Mouse (Mus musculus): Measurements from ENCODE around the gene Ciz1. TPM values are rescaled to one million over a fixed set of nuclear protein-coding genes. Genes with fewer than 3 reads are reported as not detected.

Ciz1 gene
- polyA plus RNA-seq, 1 experiment from 2014 or later = 46.9 TPM

DNA sequence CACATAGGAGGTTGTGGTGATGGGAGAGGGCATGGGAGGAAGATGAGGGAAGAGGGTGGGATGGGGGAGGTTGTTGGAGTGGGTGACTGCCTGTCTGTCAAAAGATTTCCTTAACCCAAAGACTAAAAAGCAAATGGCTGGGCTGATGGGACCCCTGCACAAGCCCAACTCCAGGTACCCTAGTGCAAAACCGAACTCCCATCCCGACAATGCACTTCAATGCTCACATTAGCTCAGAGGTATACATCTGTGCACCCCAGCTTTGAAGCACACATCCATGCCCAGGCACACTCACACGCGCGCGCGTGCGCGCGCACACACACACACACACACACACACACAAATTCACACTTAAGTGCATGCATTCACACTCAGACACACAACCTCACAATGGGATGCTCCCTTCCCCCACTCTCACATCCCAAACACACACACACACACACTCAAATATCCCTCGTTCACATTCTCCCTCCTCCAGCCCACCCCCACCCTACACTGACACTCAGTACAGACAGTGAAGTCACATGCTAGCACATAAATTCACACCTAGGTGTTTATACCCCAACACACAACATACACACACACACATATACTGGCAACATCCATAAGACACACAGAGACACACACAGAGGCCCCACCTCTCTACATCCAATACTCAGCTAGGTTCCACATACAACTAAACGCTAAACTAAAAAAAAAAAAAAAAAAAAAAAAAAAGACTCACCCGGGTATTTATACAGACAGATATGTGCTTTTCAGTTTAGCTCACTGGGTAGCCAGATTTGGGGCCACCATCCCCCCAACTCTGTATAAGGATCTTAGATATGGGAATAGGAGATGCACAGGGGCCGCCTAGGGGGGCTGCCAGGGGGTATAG, 33.2 kb upstream of the Ciz1 start:
- DNase-seq (ENCODE audit: low spot score, missing footprints) (peak; percentile 81), ATAC-seq (ENCODE audit: low FRiP score) (no peak)
- Histone ChIP-seq H3K4me2 (peak overlapping the region; percentile 37), H3K4me1 (ENCODE audit: control insufficient read depth, insufficient read depth, low read length) (peaks cover 28% of the 10 kb centered on the region), H3K27ac (ENCODE audit: low read depth, low read length) (no peak overlapping the region), H3K36me3 (ENCODE audit: control insufficient read depth, insufficient read depth, low read length) (no peaks in the 10 kb centered on the region), H3K27me3 (ENCODE audit: control insufficient read depth, insufficient read depth, low read length) (peaks cover 8% of the 10 kb centered on the region), H3K4me3 (ENCODE audit: low read depth, low read length) (no peak overlapping the region), H3K9ac (ENCODE audit: low read length) (no peak overlapping the region; the same call in 1 of the 2 replicates), H3K9me3 (ENCODE audit: control insufficient read depth, low read length) (no peaks in the 10 kb centered on the region)
- 76% methylated on average over 14 of the region's 14 CpGs for WGBS

DNA sequence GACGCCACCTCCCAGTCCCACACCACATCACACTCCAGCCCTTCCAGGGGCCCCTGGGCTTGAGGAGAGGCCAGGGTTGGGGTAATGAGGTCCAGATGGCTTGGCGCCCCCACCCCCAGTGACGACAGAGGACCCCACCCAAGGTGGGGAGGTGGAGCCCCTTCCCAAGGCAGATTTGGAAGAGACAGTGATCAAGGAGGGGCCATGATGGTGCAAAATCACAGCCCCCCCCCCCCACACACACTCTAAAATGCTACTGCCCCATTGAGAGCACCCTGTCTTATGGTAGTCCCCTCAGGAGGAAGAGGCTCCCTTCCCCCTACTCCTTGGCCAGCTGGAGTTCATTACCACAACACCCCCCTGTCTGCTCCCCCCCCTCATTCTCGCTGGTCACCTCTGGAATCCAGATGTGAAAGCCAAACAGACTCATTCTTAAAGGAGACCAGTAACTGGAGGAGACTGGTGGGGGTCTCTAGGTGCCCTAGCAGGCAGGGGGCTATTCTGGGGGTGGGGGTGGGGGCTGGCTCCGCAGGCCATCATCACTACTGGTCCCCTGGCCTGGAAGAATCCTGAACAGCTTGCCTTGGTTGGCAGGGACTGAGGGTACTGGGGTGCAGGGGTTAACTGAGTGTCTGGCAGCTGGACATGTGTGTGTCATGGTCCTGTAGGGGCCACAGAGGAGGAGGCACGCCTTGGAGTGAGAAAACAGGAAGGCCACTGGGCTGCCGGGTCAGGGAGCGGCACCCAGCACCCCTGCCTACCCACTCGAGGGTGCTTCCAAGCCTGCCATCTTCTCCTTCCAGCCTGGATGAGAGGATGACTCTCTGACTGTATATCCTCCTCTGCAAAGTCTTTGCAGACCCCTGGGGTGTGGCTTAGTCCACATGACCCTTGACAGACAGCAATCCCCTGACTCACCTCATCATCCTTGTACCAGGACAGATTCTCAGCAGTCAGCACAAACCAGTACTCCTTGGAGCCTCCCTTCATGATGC, 32.2 kb upstream of the Ciz1 start:
- 53% methylated on average over 9 of the region's 9 CpGs for WGBS
- H3K27me3 ChIP-seq (ENCODE audit: control insufficient read depth, insufficient read depth, low read length) = peaks cover 8% of the 10 kb centered on the region
- no peak overlapping the region for H3K9ac ChIP-seq (ENCODE audit: low read length)
- ATAC-seq (ENCODE audit: low FRiP score) = no peak
- H3K9me3 ChIP-seq (ENCODE audit: control insufficient read depth, low read length) = no peaks in the 10 kb centered on the region
- H3K36me3 ChIP-seq (ENCODE audit: control insufficient read depth, insufficient read depth, low read length) = no peaks in the 10 kb centered on the region
- H3K4me1 ChIP-seq (ENCODE audit: control insufficient read depth, insufficient read depth, low read length) = peaks cover 28% of the 10 kb centered on the region
- H3K4me3 ChIP-seq (ENCODE audit: low read depth, low read length) = no peak overlapping the region
- no peak for DNase-seq (ENCODE audit: low spot score, missing footprints)
- no peak overlapping the region for H3K27ac ChIP-seq (ENCODE audit: low read depth, low read length)
- H3K4me2 ChIP-seq = no peak overlapping the region

- Histone ChIP-seq H3K9me3 (ENCODE audit: control insufficient read depth, low read length) (no peaks in the 10 kb centered on the region), H3K4me3 (ENCODE audit: low read depth, low read length) (no peak overlapping the region), H3K9ac (ENCODE audit: low read length) (no peak overlapping the region), H3K4me2 (no peak overlapping the region), H3K36me3 (ENCODE audit: control insufficient read depth, insufficient read depth, low read length) (no peaks in the 10 kb centered on the region), H3K27ac (ENCODE audit: low read depth, low read length) (no peak overlapping the region), H3K27me3 (ENCODE audit: control insufficient read depth, insufficient read depth, low read length) (peaks cover 6% of the 10 kb centered on the region), H3K4me1 (ENCODE audit: control insufficient read depth, insufficient read depth, low read length) (peaks cover 24% of the 10 kb centered on the region)
- ATAC-seq (ENCODE audit: low FRiP score) = no peak
- 75% methylated on average over 11 of the region's 11 CpGs for WGBS
- no peak for DNase-seq (ENCODE audit: low spot score, missing footprints)
Observed at GRCm38 (mm10) chr2:32320721-32321120, 31.4 kb upstream of the Ciz1 start.

DNA sequence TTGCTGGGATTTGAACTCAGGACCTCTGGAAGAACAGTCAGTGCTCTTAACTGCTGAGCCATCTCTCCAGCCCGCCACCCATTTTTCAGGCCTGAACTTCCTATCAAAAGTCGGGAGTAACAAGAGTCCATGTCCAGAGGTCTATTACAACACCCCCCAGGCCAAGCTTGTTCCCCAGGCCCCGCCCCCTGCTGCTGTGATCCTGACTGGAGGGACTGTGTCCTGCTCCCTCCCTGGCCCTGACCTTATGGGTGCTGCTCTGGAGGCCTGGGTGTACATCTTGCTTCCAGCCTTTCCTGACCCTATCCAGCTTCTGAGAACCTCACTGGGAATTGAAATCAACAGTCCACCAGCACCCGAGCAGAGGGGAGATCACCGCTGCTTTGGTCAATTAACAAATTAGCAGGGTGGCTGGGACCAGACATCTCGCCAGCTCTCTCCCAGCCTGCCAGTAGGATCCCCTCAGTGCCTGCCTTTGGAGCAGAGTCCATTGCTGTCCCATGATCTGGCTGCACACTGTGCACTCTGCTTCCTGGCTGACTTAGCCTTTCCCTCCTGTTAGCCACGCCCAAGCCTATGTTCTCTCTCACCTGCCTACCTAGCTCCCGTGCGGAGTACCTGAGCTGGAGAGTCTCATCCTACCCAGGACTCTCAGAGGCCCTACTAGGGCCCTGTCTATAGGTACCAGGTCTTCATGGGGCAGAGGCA, 30.4 kb upstream of the Ciz1 start:
- Histone ChIP-seq H3K27ac (ENCODE audit: low read depth, low read length) (no peak overlapping the region), H3K36me3 (ENCODE audit: control insufficient read depth, insufficient read depth, low read length) (no peaks in the 10 kb centered on the region), H3K4me3 (ENCODE audit: low read depth, low read length) (no peak overlapping the region), H3K9me3 (ENCODE audit: control insufficient read depth, low read length) (no peaks in the 10 kb centered on the region), H3K4me1 (ENCODE audit: control insufficient read depth, insufficient read depth, low read length) (peaks cover 20% of the 10 kb centered on the region), H3K9ac (ENCODE audit: low read length) (no peak overlapping the region), H3K4me2 (no peak overlapping the region), H3K27me3 (ENCODE audit: control insufficient read depth, insufficient read depth, low read length) (peaks cover 5% of the 10 kb centered on the region; the same call in 1 of the 2 replicates)
- DNase-seq (ENCODE audit: low spot score, missing footprints) = no peak
- 78% methylated on average over 9 of the region's 9 CpGs for WGBS
- no peak for ATAC-seq (ENCODE audit: low FRiP score)

- ATAC-seq (ENCODE audit: low FRiP score) (peak; percentile 65), DNase-seq (ENCODE audit: low spot score, missing footprints) (no peak)
- H3K27me3 ChIP-seq (ENCODE audit: control insufficient read depth, insufficient read depth, low read length) = peaks cover 3% of the 10 kb centered on the region; the same call in 1 of the 2 replicates
- H3K4me2 ChIP-seq = peak overlapping the region; percentile 6; the same call in 1 of the 2 replicates
- H3K4me1 ChIP-seq (ENCODE audit: control insufficient read depth, insufficient read depth, low read length) = peaks cover 16% of the 10 kb centered on the region
- no peaks in the 10 kb centered on the region for H3K9me3 ChIP-seq (ENCODE audit: control insufficient read depth, low read length)
- WGBS = 62% methylated on average over 7 of the region's 7 CpGs
- H3K27ac ChIP-seq (ENCODE audit: low read depth, low read length) = peak overlapping the region; percentile 48
- no peak overlapping the region for H3K4me3 ChIP-seq (ENCODE audit: low read depth, low read length)
- H3K9ac ChIP-seq (ENCODE audit: low read length) = no peak overlapping the region
- H3K36me3 ChIP-seq (ENCODE audit: control insufficient read depth, insufficient read depth, low read length) = no peaks in the 10 kb centered on the region
Observed at GRCm38 (mm10) chr2:32322754-32323741, 29.1 kb upstream of the Ciz1 start.

DNA sequence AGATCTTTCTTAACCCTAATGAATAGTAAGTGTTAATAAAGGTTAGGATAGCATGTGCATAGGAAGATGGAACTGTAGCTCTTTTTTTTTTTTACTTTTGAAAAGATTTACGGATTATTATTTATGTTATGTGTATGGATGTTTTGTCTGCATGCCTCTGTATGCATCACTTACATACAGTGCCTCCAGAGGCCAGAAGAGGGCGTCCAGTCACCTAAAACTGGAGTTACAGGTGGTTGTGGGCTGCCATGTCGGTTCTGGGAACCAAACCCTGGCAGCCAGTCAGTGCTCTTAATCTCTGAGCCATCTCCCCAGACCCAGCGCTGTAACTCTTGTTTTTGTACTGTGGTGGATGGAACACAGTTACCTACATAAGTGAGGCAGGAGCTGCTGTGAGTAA, 27.8 kb upstream of the Ciz1 start:
- Histone ChIP-seq H3K4me3 (ENCODE audit: low read depth, low read length) (no peak overlapping the region), H3K36me3 (ENCODE audit: control insufficient read depth, insufficient read depth, low read length) (no peaks in the 10 kb centered on the region), H3K27ac (ENCODE audit: low read depth, low read length) (no peak overlapping the region), H3K4me1 (ENCODE audit: control insufficient read depth, insufficient read depth, low read length) (peaks cover 10% of the 10 kb centered on the region), H3K9ac (ENCODE audit: low read length) (no peak overlapping the region), H3K9me3 (ENCODE audit: control insufficient read depth, low read length) (no peaks in the 10 kb centered on the region), H3K27me3 (ENCODE audit: control insufficient read depth, insufficient read depth, low read length) (no peaks in the 10 kb centered on the region), H3K4me2 (no peak overlapping the region)
- 64% methylated on average over 4 of the region's 4 CpGs for WGBS
- ATAC-seq (ENCODE audit: low FRiP score) (no peak), DNase-seq (ENCODE audit: low spot score, missing footprints) (no peak)

DNA sequence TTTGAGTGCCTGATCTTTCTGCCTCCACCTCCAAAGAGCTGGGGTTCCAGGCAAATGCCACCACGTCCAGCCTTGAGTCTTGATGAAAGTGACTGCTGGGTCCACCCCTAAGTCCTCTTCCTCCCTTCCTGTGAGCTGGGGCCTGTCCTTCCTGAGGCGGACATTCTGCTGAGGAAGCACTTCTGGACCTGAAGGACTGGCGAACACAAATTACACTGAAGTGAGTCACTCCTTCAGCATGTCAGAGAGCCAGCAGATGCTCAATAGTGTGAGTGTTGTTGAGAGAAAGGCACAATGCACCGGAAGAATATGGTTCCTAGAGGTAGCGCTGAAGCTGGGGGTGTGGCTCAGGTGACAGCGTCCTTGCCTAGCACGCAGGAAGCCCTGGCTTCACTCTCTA, 26.8 kb upstream of the Ciz1 start:
- DNase-seq (ENCODE audit: low spot score, missing footprints) = no peak
- Histone ChIP-seq H3K9me3 (ENCODE audit: control insufficient read depth, low read length) (no peaks in the 10 kb centered on the region), H3K4me3 (ENCODE audit: low read depth, low read length) (no peak overlapping the region), H3K36me3 (ENCODE audit: control insufficient read depth, insufficient read depth, low read length) (no peaks in the 10 kb centered on the region), H3K27ac (ENCODE audit: low read depth, low read length) (no peak overlapping the region), H3K4me1 (ENCODE audit: control insufficient read depth, insufficient read depth, low read length) (peaks cover 10% of the 10 kb centered on the region), H3K9ac (ENCODE audit: low read length) (no peak overlapping the region), H3K4me2 (no peak overlapping the region), H3K27me3 (ENCODE audit: control insufficient read depth, insufficient read depth, low read length) (no peaks in the 10 kb centered on the region)
- ATAC-seq (ENCODE audit: low FRiP score) = no peak
- WGBS = 79% methylated on average over 7 of the region's 7 CpGs

DNA sequence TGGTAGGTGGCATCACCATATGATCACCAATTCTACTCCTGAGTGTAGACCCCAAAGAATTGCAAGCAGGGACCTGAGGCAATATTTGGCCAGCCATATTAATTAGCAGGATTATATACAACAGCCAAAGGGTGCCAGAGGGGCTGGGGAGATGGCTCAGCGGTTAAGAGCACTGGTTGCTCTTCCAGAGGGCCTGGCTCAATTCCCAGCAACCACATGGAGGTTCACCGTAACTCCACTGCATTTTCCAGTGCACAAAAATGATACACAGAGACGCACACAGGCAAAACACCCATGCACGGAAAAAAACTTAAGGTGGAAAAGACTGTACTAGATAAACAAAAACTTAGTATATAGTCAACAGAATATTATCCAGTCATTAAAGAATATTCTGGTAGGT, 24.9 kb upstream of the Ciz1 start:
- H3K4me1 ChIP-seq (ENCODE audit: control insufficient read depth, insufficient read depth, low read length) = peaks cover 10% of the 10 kb centered on the region
- H3K36me3 ChIP-seq (ENCODE audit: control insufficient read depth, insufficient read depth, low read length) = no peaks in the 10 kb centered on the region
- H3K27ac ChIP-seq (ENCODE audit: low read depth, low read length) = no peak overlapping the region
- WGBS = 91% methylated on average over 4 of the region's 4 CpGs
- no peak for DNase-seq (ENCODE audit: low spot score, missing footprints)
- H3K9me3 ChIP-seq (ENCODE audit: control insufficient read depth, low read length) = no peaks in the 10 kb centered on the region
- H3K9ac ChIP-seq (ENCODE audit: low read length) = no peak overlapping the region
- H3K27me3 ChIP-seq (ENCODE audit: control insufficient read depth, insufficient read depth, low read length) = no peaks in the 10 kb centered on the region
- H3K4me3 ChIP-seq (ENCODE audit: low read depth, low read length) = no peak overlapping the region
- no peak for ATAC-seq (ENCODE audit: low FRiP score)
- no peak overlapping the region for H3K4me2 ChIP-seq
